Mouse (Mus musculus) liver (tissue): ENCODE data around the gene Acnat1.
"Not testable (repeated sequence)": the region's sequence is repeated elsewhere in the genome, so short reads cannot be mapped to it uniquely, and the experiment has no call there.

ENCODE experiments used
- DNase-seq: peaks from one replicate; pipeline ENCODE4 v3.0.0-alpha.2; 2020; ENCODE audit warnings: mixed read lengths

Acnat1 gene

GRCm38 (mm10) chr4:49473435-49474100 is at the start of gene Acnat1:
Gene Acnat1, minus strand, starts transcription at chr4:49473912.
- DNase-seq = no peak

- DNase-seq = no peak
Observed at GRCm38 (mm10) chr4:49522576-49522975, 48.9 kb upstream of the Acnat1 start.

- DNase-seq = peak; percentile 38
Observed at GRCm38 (mm10) chr4:49521346-49521745, 47.6 kb upstream of the Acnat1 start.

- DNase-seq = peak; percentile 94
Observed at GRCm38 (mm10) chr4:49520572-49521340, 47.0 kb upstream of the Acnat1 start, which contains the start of the genes Mrpl50 and Zfp189. Gene Mrpl50, minus strand, starts transcription at chr4:49521093. Gene Zfp189, plus strand, starts transcription at chr4:49521176.

GRCm38 (mm10) chr4:49519476-49519875 is 45.8 kb upstream of the Acnat1 start:
- DNase-seq = peak; percentile 61

- no peak for DNase-seq
Observed at GRCm38 (mm10) chr4:49514441-49514840, 40.7 kb upstream of the Acnat1 start.

GRCm38 (mm10) chr4:49512636-49513035 is 38.9 kb upstream of the Acnat1 start:
- DNase-seq = no peak

GRCm38 (mm10) chr4:49510236-49510835 is 36.6 kb upstream of the Acnat1 start:
- not testable (repeated sequence) for DNase-seq

- no peak for DNase-seq
Observed at GRCm38 (mm10) chr4:49509183-49509582, 35.5 kb upstream of the Acnat1 start.

GRCm38 (mm10) chr4:49506386-49506785 is 32.7 kb upstream of the Acnat1 start, which contains the start of gene Baat:
Gene Baat, minus strand, starts transcription at chr4:49506557.
- DNase-seq = no peak

GRCm38 (mm10) chr4:49503563-49503962 is 29.9 kb upstream of the Acnat1 start:
- no peak for DNase-seq

- not testable (repeated sequence) for DNase-seq
Observed at GRCm38 (mm10) chr4:49485934-49486650, 12.4 kb upstream of the Acnat1 start.

GRCm38 (mm10) chr4:49485442-49485841 is 11.7 kb upstream of the Acnat1 start:
- DNase-seq = no peak

- peak; percentile 28 for DNase-seq
Observed at GRCm38 (mm10) chr4:49480896-49481295, 7.2 kb upstream of the Acnat1 start.

- peak; percentile 19 for DNase-seq
Observed at GRCm38 (mm10) chr4:49480104-49480760, 6.5 kb upstream of the Acnat1 start.

- DNase-seq = not testable (repeated sequence)
Observed at GRCm38 (mm10) chr4:49479035-49479434, 5.3 kb upstream of the Acnat1 start.

GRCm38 (mm10) chr4:49478118-49478877 is 4.6 kb upstream of the Acnat1 start:
- peak; percentile 87 for DNase-seq

- peak; percentile 67 for DNase-seq
Observed at GRCm38 (mm10) chr4:49474583-49474982, 871 bp upstream of the Acnat1 start.

- no peak for DNase-seq
Observed at GRCm38 (mm10) chr4:49469435-49470151, 4.1 kb downstream of the Acnat1 start.

- DNase-seq = no peak
Observed at GRCm38 (mm10) chr4:49467360-49467759, 6.4 kb downstream of the Acnat1 start.

- no peak for DNase-seq
Observed at GRCm38 (mm10) chr4:49456171-49456570, 17.5 kb downstream of the Acnat1 start.
